Mouse (Mus musculus): ENCODE data around the gene Mmp28. TPM values are rescaled to one million over a fixed set of nuclear protein-coding genes. Genes with fewer than 3 reads are reported as not detected.

The Mmp28 gene
- polyA plus RNA-seq, 1 experiment from 2014 or later: 2.6 TPM

DNA sequence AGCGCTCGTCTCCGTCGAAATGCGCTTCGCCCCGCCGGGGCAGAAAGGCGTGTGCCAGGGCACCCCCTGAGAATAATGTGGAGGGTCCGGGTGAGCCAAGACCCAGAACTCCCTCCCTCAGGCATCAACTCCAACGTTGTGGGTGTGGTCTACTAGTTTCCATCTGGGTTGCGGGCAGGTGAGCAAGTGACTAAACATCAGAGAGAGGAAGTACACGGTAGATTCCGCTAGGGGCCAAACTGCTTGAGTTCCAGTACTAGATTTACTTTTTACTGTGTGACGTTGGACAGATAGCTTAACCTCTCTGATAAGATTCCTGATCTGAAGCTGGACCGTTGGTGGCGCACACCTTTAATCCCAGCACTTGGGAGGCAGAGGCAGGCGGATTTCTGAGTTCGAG is 17.9 kb downstream of the Mmp28 start:
- 29% methylated on average over 19 of the region's 19 CpGs for WGBS
- Histone ChIP-seq H3K27ac (no peak overlapping the region), H3K27me3 (peaks cover 73% of the 10 kb centered on the region), H3K9ac (peak overlapping the region; percentile 44; the same call in 1 of the 2 replicates), H3K4me1 (peaks cover 17% of the 10 kb centered on the region), H3K9me3 (no peaks in the 10 kb centered on the region), H3K36me3 (no peaks in the 10 kb centered on the region), H3K4me3 (peak overlapping the region; percentile 28), H3K4me2 (peak overlapping the region; percentile 52)
- no peak for ATAC-seq (ENCODE audit: insufficient number of reproducible peaks, insufficient read depth, low FRiP score, low TSS enrichment, low read depth)

DNA sequence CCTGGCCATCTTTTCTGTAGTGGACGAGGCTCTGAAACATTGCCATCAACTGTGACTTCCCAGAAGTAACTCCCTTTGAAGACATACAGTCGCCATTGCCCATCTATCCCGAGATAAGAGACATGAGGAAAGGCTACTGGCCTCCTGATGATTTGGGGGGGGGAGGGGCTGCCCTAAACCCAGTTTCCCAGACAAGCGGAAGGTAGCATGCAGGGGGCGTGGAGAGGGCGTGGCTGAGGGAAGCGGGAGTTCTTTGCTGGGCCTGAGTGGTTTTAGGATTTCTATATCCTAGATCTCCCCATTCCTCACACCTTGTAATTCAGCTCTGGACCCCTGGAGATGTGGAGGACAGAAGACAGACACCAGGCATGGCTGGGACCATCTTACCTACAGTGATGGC is 19.0 kb downstream of the Mmp28 start:
- Histone ChIP-seq H3K27me3 (peaks cover 73% of the 10 kb centered on the region), H3K4me2 (no peak overlapping the region), H3K9ac (no peak overlapping the region), H3K4me1 (peaks cover 17% of the 10 kb centered on the region), H3K4me3 (no peak overlapping the region), H3K27ac (no peak overlapping the region), H3K9me3 (no peaks in the 10 kb centered on the region), H3K36me3 (no peaks in the 10 kb centered on the region)
- ATAC-seq (ENCODE audit: insufficient number of reproducible peaks, insufficient read depth, low FRiP score, low TSS enrichment, low read depth): no peak
- WGBS: 11% methylated on average over 7 of the region's 7 CpGs

DNA sequence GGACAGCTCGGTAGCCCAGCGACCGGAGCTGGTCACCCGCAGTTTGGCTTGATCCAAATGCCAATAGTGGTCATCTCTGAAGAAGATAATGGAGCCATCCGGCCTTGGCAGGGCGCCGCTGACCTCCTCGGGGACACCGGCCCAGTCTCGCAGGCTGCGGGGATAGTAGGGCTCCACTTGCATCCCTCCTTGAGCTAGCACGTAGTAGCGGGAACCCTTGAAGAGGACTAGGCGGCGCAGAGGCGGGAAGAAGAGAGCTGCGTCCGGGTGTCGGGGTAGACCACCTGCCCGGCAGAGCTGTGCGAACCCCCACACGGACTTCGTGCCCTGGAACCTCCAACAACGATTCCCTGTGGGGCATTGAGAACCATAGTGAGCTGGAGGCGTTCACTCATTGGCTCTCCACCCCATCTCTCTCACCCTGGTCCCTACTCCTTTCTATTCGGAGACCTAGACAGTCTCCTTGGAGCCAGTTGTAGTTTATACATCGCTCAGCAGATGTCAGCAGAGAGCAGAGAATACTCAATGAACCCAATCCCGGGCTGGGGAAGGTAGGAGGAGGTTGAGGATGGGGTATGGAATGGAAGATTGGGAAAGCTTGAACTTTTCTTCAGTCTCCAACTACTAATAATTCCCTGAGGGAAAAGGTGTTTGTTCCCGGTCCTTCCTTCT is 20.1 kb downstream of the Mmp28 start:
- no peak; the same call in 1 of the 2 replicates for ATAC-seq (ENCODE audit: insufficient number of reproducible peaks, insufficient read depth, low FRiP score, low TSS enrichment, low read depth)
- Histone ChIP-seq H3K9me3 (no peaks in the 10 kb centered on the region), H3K27ac (no peak overlapping the region), H3K4me2 (peak overlapping the region; percentile 48), H3K4me1 (peaks cover 17% of the 10 kb centered on the region), H3K4me3 (peak overlapping the region; percentile 16; the same call in 1 of the 2 replicates), H3K9ac (no peak overlapping the region), H3K36me3 (no peaks in the 10 kb centered on the region), H3K27me3 (peaks cover 72% of the 10 kb centered on the region)
- WGBS: 14% methylated on average over 29 of the region's 29 CpGs

DNA sequence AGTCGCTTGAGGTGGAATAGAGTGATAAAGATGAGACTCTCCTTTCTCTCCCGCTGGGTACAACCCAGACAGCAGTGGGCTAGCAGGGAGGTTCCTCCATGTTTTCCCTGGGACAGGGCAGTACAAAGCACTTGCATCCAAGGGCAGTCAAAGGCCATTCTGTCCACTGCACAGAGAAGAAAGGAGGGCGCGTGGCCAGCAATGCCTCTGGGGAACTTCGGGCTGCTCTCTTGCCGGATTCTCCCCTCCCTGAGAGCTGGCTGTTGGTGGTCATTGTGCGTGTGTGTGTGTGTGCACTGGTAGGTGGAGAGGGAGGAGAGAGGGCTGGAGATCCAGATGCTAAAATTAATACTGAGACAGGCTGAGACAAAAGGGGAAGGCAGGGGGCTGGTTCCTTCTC is 21.6 kb downstream of the Mmp28 start:
- peaks cover 59% of the 10 kb centered on the region for H3K27me3 ChIP-seq
- H3K4me2 ChIP-seq: peak overlapping the region; percentile 85
- WGBS: 36% methylated on average over 7 of the region's 7 CpGs

DNA sequence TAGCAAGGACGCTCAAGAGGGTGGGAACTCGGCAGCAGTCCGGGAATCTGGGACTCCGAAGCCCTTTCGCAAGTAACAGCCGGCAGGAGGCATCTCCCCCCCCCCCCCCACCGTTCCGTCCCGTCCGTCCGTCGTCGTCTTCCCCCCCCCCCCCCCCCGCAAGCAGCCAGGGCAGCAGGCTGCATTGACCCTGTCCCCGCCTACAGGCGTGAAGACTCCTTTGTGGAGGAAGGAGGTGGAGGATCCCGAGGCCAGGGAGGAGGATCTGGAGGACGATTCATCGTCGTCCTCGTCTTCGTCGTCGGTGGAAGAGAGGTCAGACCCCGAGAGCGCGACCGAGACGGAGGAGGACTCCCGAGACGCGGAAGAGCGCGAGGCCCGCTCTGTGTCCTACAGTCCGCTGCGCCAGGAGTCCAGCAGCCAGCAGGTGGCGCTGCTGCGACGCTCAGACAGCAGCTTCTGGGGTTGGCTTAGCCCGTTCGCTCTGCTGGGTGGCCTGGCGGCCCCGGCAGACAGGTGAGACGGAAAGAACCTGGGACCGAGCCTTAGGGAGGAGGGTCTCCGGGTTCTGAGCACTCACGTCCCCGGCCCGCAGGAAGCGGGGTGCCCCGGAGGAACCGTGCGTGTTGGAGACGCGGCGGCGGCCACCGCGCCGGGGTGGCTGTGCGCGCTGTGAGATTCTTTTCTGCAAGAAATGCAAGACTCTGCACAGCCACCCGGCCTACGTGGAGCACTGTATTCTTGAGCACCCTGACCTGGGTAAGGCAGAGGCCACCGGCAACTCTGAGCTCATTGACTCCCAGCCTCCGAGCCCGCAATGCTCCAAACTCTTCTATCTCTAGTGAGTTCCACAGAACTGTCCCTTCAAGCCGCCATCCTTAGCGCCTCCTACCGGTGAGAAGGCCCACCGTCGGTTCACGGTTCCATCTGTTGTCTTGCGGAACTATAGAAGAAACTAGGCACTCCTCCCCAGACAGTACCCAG is 22.5 kb downstream of the Mmp28 start:
- peak; percentile 82 for ATAC-seq (ENCODE audit: insufficient number of reproducible peaks, insufficient read depth, low FRiP score, low TSS enrichment, low read depth)
- peak overlapping the region; percentile 63 for H3K4me3 ChIP-seq
- under 1% methylated on average over 64 of the region's 75 CpGs for WGBS
- peak overlapping the region; percentile 71 for H3K9ac ChIP-seq
- no peaks in the 10 kb centered on the region for H3K36me3 ChIP-seq
- H3K27ac ChIP-seq: no peak overlapping the region
- peak overlapping the region; percentile 85 for H3K4me2 ChIP-seq
- H3K4me1 ChIP-seq: peaks cover 14% of the 10 kb centered on the region
- H3K9me3 ChIP-seq: no peaks in the 10 kb centered on the region
- peaks cover 54% of the 10 kb centered on the region for H3K27me3 ChIP-seq

More for the DNA sequence above, 21.6 kb downstream of the Mmp28 start:
- H3K4me3 ChIP-seq: no peak overlapping the region; the same call in 1 of the 2 replicates
- no peak overlapping the region for H3K9ac ChIP-seq
- H3K27ac ChIP-seq: no peak overlapping the region
- H3K9me3 ChIP-seq: no peaks in the 10 kb centered on the region
- ATAC-seq (ENCODE audit: insufficient number of reproducible peaks, insufficient read depth, low FRiP score, low TSS enrichment, low read depth): no peak
- peaks cover 14% of the 10 kb centered on the region for H3K4me1 ChIP-seq
- H3K36me3 ChIP-seq: no peaks in the 10 kb centered on the region

DNA sequence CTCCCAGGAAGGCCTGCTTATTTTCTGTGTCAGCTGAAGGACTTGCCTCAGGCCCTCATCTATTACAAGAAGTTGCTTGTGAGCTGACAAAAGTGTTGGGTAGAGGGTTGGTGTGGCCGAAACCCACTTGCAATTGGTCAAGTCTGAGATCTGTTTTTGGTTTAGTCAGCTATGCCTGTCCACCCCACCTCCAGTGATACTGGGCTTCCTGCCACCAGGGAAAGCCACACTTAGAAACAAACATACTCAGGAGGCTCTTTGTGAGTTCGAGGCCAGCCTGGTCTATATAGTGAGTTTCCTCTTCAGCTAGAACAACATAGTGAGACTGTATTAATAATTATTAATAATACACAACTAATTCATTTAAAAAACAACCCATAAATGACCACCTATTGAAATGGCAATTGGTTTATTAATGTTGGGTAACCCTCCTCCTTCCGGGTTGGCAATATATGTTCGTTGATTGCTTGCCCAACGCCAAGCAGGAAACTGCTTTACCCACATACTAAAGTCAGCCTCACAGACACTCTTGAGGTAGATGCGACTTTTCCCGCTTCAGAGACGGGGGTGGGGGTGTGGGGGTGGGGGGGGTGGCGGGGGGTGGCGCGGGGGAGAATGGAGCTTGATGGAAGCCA is 23.3 kb downstream of the Mmp28 start:
- H3K36me3 ChIP-seq: no peaks in the 10 kb centered on the region
- no peak overlapping the region for H3K9ac ChIP-seq
- peaks cover 45% of the 10 kb centered on the region for H3K27me3 ChIP-seq
- 33% methylated on average over 11 of the region's 11 CpGs for WGBS
- peak overlapping the region; percentile 85 for H3K4me2 ChIP-seq
- H3K4me1 ChIP-seq: peaks cover 10% of the 10 kb centered on the region
- no peaks in the 10 kb centered on the region for H3K9me3 ChIP-seq
- peak overlapping the region; percentile 63 for H3K4me3 ChIP-seq
- ATAC-seq (ENCODE audit: insufficient number of reproducible peaks, insufficient read depth, low FRiP score, low TSS enrichment, low read depth): no peak
- no peak overlapping the region for H3K27ac ChIP-seq

DNA sequence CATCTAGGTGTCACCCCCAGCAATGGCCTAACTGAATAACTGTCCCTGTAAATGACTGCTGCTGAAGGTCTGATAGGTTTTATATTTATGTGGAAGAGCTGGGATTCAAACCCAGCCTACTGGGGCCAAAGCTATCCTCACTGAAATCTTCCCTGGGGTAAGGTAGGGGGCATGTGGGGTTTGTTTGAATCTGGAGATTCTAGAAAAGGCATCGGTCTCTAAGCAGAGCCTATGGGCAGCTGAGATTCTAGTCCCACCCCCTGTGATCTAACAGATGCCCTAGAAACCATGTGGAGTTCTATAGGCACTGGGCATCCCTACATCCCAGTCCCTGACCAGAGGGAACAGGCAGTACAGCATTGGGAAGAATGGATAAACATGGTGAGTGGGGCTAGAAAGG is 25.5 kb downstream of the Mmp28 start, which contains the start of gene 1700020L24Rik:
Gene 1700020L24Rik, plus strand, starts transcription at position 301 of the 400 bp plus-strand sequence.
- 87% methylated on average over 1 of the region's 1 CpGs for WGBS
- Histone ChIP-seq H3K4me3 (no peak within 1 kb of the TSS), H3K4me1 (no peaks in the 10 kb centered on the region), H3K9me3 (no peaks in the 10 kb centered on the region), H3K36me3 (no peaks in the 10 kb centered on the region), H3K27ac (no peak within 1 kb of the TSS), H3K4me2 (no peak within 1 kb of the TSS), H3K9ac (no peak within 1 kb of the TSS), H3K27me3 (peaks cover 26% of the 10 kb centered on the region)
- no peak for ATAC-seq (ENCODE audit: insufficient number of reproducible peaks, insufficient read depth, low FRiP score, low TSS enrichment, low read depth)

DNA sequence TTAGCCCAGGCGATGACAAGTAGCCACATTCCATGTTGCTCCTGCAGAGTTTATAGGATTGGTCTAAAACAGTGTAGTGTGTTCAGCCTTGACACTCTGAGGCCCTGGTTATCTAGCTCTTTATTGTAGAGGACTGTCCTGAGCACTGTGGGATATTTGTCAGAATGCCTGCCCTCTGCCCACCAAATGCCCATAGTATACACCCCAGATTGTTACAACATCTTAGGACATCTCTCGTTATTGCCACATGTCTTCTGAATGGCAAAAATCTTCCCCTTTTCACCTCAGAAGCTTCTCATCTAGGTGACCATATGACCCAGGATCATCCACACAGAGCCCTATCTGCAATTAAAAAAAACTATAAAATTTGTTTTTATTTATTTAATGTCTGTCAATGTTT is 30.3 kb downstream of the Mmp28 start:
- H3K4me1 ChIP-seq: 0 out of 2 replicates have a peak, but pooled peaks cover 3% of the 10 kb centered on the region
- no peak for ATAC-seq (ENCODE audit: insufficient number of reproducible peaks, insufficient read depth, low FRiP score, low TSS enrichment, low read depth)
- 86% methylated on average over 2 of the region's 2 CpGs for WGBS
- H3K36me3 ChIP-seq: no peaks in the 10 kb centered on the region
- no peak overlapping the region for H3K27ac ChIP-seq
- H3K27me3 ChIP-seq: peaks cover 33% of the 10 kb centered on the region
- no peak overlapping the region for H3K9ac ChIP-seq
- no peak overlapping the region for H3K4me3 ChIP-seq
- H3K9me3 ChIP-seq: no peaks in the 10 kb centered on the region
- no peak overlapping the region for H3K4me2 ChIP-seq

DNA sequence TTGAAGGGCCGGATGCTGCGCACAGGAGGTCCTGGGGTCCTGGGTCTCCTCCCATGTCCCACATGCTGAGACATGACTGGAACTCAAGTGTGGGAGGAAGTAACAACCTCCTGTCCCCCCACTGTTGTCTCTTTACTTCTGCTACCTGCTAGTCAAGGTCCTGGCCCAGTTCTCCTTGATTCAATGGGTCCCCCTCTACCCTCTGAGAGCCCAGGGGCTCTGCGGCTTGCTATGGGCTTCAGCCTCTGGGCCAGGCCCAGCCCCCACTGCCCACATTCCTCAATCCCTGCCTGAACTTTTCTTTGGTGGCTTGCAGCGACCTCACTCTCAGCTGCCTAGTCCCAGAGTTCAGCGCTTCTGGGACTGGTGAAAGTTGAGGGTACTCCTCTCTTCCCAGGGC is 33.5 kb downstream of the Mmp28 start, which contains the start of gene Gas2l2:
Gene Gas2l2, minus strand, starts transcription at position 101 of the 400 bp plus-strand sequence.
- no peak for ATAC-seq (ENCODE audit: insufficient number of reproducible peaks, insufficient read depth, low FRiP score, low TSS enrichment, low read depth)
- H3K4me3 ChIP-seq: no peak within 1 kb of the TSS
- no peak within 1 kb of the TSS for H3K27ac ChIP-seq
- 49% methylated on average over 5 of the region's 5 CpGs for WGBS
- H3K36me3 ChIP-seq: no peaks in the 10 kb centered on the region
- peaks cover 51% of the 10 kb centered on the region for H3K27me3 ChIP-seq
- no peaks in the 10 kb centered on the region for H3K9me3 ChIP-seq
- H3K4me1 ChIP-seq: peaks cover 8% of the 10 kb centered on the region; the same call in 1 of the 2 replicates
- H3K4me2 ChIP-seq: no peak within 1 kb of the TSS
- no peak within 1 kb of the TSS for H3K9ac ChIP-seq

DNA sequence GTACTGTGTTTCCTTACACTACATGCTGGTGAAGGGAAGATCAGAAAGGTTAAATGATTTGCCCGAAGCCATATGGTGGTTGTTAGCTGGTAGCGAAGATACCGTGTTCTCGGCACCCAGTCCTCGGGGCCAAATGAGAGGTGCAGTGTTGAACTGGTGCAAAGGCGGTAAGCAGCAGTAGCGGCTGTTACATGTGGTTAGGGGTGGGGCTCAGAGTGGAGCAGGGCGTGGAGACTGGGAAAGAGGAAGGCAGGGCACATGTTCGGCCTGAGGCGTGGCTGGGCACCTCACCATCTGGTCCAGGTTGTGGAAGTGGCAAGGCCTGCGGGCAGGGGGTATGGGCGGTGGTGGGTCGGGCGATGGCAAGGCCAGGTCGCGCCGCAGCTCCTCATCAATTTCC is 35.9 kb downstream of the Mmp28 start:
- Histone ChIP-seq H3K9me3 (no peaks in the 10 kb centered on the region), H3K9ac (no peak overlapping the region), H3K27me3 (peaks cover 56% of the 10 kb centered on the region), H3K36me3 (no peaks in the 10 kb centered on the region), H3K4me1 (peaks cover 8% of the 10 kb centered on the region; the same call in 1 of the 2 replicates), H3K27ac (no peak overlapping the region), H3K4me2 (peak overlapping the region; percentile 44), H3K4me3 (peak overlapping the region; percentile 3; the same call in 1 of the 2 replicates)
- WGBS: 32% methylated on average over 17 of the region's 17 CpGs
- no peak for ATAC-seq (ENCODE audit: insufficient number of reproducible peaks, insufficient read depth, low FRiP score, low TSS enrichment, low read depth)

DNA sequence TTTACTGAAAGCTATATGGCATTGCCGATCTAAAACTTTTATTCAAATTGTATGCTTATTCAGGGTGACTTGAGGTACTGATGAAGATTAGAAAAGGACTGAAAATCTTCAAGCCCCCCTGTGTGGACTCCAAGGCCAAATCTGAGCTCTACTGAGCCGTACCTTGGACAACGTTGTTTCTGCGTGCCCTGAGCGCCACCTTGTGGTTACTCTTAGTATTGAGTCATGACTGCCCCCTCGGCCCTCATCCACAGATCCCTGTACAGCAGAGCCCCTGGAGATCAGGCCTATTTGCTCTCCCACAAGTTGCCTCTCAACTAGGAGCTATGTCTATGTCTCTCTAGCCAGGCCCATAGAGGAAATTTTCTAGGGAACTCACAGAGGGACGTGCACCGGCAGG is 38.2 kb downstream of the Mmp28 start:
- no peak overlapping the region for H3K4me2 ChIP-seq
- no peak for ATAC-seq (ENCODE audit: insufficient number of reproducible peaks, insufficient read depth, low FRiP score, low TSS enrichment, low read depth)
- H3K9ac ChIP-seq: no peak overlapping the region
- peaks cover 6% of the 10 kb centered on the region; the same call in 1 of the 2 replicates for H3K4me1 ChIP-seq
- H3K4me3 ChIP-seq: no peak overlapping the region
- peaks cover 73% of the 10 kb centered on the region for H3K27me3 ChIP-seq
- H3K9me3 ChIP-seq: no peaks in the 10 kb centered on the region
- no peaks in the 10 kb centered on the region for H3K36me3 ChIP-seq
- WGBS: 6% methylated on average over 8 of the region's 8 CpGs
- no peak overlapping the region for H3K27ac ChIP-seq
